Mouse (Mus musculus) megakaryocyte, embryonic 14.5 days (primary cell): ENCODE measurements around the gene Tbc1d2.

Experiments
- FLI1 ChIP-seq: IDR thresholded peaks from 2 replicates; pipeline ENCODE4 v1.6.1; 2012; ENCODE audit warnings: low read length, inconsistent platforms, mixed read lengths
- GATA1 ChIP-seq: IDR thresholded peaks from 3 replicates; pipeline ENCODE4 v1.6.1; 2012; ENCODE audit warnings: mixed read lengths, low read length, inconsistent platforms, borderline replicate concordance

DNA sequence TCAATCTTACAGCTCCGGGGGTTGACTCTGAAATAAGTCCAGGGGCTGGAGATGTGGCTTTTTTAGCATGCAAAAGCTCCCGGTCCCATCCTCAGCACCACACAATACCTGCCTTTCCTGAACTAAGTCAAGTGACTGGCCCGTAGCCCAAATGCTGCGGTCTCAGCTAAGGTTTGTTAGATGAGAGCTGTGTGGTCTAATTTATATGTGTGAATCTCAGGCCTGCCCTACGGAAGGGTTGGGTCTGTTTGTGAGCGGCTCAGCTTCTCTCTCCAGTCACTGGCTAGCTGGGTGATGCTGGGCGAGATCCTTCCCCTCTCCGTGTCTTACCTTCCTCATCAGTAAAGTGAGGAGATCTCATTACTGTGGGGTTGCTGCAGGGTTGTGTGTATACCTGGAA, 81.8 kb downstream of the Tbc1d2 start:
- no peak for TF ChIP-seq GATA1
- no peak for TF ChIP-seq FLI1
